Mouse (Mus musculus): Measurements from ENCODE around the gene Bcl7a. TPM values are rescaled to one million over a fixed set of nuclear protein-coding genes. Genes with fewer than 3 reads are reported as not detected.

Bcl7a gene
- polyA plus RNA-seq, 1 experiment, result 2.7 TPM

DNA sequence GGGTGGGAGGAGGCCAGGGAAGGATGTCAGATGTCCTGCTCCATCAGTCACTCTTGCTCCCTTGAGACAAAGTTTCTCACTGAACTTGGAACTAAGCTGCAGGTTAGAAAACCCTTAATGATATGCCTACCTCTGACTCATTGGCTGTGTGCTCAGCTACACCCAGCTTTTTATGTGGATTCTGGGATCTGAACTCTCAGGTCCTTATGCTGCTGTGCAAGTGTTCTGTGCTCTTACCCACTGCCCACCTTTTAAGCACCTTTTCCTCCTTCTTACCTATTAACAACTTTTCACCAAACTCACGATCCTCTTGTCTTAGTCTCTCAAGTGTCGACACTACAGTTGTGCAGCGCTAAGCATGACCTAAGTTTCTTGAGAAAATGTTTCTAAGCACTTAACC is 60.8 kb downstream of the Bcl7a start:
- H3K4me1 ChIP-seq (ENCODE audit: control insufficient read depth, insufficient read depth, low read length), result peaks cover 22% of the 10 kb centered on the region
- no peak overlapping the region for H3K27ac ChIP-seq (ENCODE audit: insufficient read depth, low read depth, low read length)
- TF ChIP-seq CTCF (IDR thresholded peaks at IDR 0.05; ENCODE audit: low read depth, low read length), result no peak
- TF ChIP-seq POLR2A (IDR thresholded peaks at IDR 0.05; ENCODE audit: borderline replicate concordance, low read depth, low read length), result no peak
- H3K4me3 ChIP-seq (ENCODE audit: insufficient read depth, low read length), result no peak overlapping the region

DNA sequence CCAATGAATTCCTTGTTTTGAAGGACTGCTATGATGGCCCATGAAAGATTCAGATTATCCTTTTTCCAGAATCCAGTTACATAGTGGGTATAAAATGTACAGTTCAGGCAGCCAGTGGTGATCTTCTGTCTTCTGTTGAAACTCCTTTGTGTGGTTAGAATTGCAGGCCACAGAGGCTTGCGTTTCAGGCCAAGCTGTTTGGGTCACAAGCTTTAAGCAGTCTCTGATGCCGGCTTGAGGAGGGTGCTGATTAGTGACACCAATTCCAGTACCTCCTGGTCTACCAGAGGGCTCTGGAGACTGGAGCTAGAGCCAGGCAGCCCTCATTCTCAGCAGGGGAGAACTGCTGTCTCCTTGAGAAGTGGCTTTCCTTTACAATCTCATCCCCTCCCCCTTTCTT is 63.3 kb downstream of the Bcl7a start:
- TF ChIP-seq CTCF (IDR thresholded peaks at IDR 0.05; ENCODE audit: low read depth, low read length) (no peak), POLR2A (IDR thresholded peaks at IDR 0.05; ENCODE audit: borderline replicate concordance, low read depth, low read length) (no peak)

DNA sequence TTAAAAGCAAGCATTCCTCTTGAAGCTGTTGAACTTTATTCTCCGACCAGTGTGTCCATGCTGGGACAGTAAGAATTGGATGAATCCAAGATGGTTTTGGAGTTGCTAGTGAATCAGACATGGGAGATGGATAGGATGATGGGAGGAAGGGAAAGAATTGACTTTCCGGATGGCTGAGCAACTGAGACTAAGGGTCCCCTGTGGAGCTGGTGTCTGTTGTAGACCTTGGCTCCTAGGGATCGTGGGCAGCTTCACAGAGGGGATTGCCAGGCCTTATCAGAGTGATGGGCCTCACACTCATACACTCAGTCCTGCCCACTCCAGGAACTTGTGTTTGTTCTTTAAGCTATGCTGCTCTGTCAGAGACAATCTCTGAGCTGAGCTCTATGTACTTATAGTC is 64.5 kb downstream of the Bcl7a start:
- H3K4me3 ChIP-seq (ENCODE audit: insufficient read depth, low read length), result no peak overlapping the region
- H3K27ac ChIP-seq (ENCODE audit: insufficient read depth, low read depth, low read length), result no peak overlapping the region
- peaks cover 26% of the 10 kb centered on the region for H3K4me1 ChIP-seq (ENCODE audit: control insufficient read depth, insufficient read depth, low read length)
- no peak for TF ChIP-seq CTCF (IDR thresholded peaks at IDR 0.05; ENCODE audit: low read depth, low read length)
- no peak for TF ChIP-seq POLR2A (IDR thresholded peaks at IDR 0.05; ENCODE audit: borderline replicate concordance, low read depth, low read length)

More for the DNA sequence above, 63.3 kb downstream of the Bcl7a start:
- Histone ChIP-seq H3K27ac (ENCODE audit: insufficient read depth, low read depth, low read length) (no peak overlapping the region), H3K4me1 (ENCODE audit: control insufficient read depth, insufficient read depth, low read length) (peaks cover 22% of the 10 kb centered on the region), H3K4me3 (ENCODE audit: insufficient read depth, low read length) (no peak overlapping the region)

DNA sequence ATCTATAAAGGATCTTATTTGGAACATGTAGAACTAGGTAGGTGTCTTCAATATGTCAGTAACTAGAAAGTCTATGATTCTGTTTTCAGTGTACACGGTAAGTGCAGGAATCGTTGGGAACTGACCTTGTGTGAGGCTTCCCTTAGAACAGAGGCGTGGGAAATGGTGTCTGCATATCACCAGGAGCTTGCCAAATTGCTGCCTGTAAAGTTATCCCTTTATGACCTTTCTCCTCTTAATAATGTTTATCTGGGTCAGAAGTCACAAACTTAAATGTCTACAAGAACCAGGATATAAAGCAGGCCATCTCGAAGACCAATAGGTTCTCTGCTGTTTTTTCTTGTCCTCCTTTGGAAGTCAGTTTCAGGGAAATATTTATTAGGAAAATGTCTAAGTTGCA is 68.6 kb downstream of the Bcl7a start:
- peaks cover 26% of the 10 kb centered on the region for H3K4me1 ChIP-seq (ENCODE audit: control insufficient read depth, insufficient read depth, low read length)
- no peak for TF ChIP-seq CTCF (IDR thresholded peaks at IDR 0.05; ENCODE audit: low read depth, low read length)
- no peak for TF ChIP-seq POLR2A (IDR thresholded peaks at IDR 0.05; ENCODE audit: borderline replicate concordance, low read depth, low read length)
- no peak overlapping the region for H3K4me3 ChIP-seq (ENCODE audit: insufficient read depth, low read length)
- H3K27ac ChIP-seq (ENCODE audit: insufficient read depth, low read depth, low read length), result no peak overlapping the region

DNA sequence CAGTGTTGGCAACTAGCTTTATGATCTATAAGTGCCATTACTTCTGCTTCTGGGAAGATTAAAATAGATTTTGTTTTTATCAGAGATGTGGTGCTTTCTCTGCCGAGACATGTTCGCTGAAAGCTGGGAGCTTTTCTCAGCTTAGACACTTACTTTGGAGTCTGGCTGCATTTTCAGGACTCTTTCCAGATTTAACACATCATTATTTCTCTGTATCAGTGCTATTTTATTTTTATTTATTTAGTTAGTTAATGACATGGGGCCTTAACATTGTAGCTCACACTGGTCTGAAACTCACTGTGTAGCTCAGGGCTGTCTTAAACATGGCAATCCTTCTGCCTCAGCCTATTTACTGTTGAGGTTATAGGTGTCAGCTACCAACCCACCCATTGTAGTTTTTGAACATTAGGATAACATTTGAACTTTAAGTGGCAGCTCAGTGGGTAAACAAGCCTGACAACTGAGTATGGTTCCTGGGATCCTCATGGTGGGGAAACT is 70.3 kb downstream of the Bcl7a start:
- TF ChIP-seq POLR2A (IDR thresholded peaks at IDR 0.05; ENCODE audit: borderline replicate concordance, low read depth, low read length), result no peak
- TF ChIP-seq CTCF (IDR thresholded peaks at IDR 0.05; ENCODE audit: low read depth, low read length), result no peak

DNA sequence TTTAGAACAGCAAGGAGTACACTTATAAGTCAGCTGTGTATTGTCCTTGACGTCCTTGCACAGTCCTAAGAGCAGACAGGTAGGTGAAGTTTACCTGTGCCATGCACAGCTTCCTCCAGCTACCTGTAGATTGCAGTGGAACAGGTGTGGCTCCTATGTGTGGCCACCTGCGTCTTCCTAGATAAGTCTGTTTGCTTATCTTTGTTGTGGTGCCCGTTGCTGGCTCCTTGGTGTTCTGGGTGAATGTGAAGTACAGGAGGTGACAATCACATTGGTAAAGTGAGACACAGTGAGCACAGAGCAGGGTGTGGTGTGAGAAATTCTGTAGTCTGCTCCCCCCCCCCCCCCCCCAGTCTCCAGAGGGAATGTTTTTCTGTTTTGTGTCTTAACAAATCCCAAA is 72.5 kb downstream of the Bcl7a start:
- no peak overlapping the region for H3K27ac ChIP-seq (ENCODE audit: insufficient read depth, low read depth, low read length)
- peaks cover 20% of the 10 kb centered on the region for H3K4me1 ChIP-seq (ENCODE audit: control insufficient read depth, insufficient read depth, low read length)
- TF ChIP-seq POLR2A (IDR thresholded peaks at IDR 0.05; ENCODE audit: borderline replicate concordance, low read depth, low read length), result no peak
- no peak for TF ChIP-seq CTCF (IDR thresholded peaks at IDR 0.05; ENCODE audit: low read depth, low read length)
- no peak overlapping the region for H3K4me3 ChIP-seq (ENCODE audit: insufficient read depth, low read length)

More for the DNA sequence above, 70.3 kb downstream of the Bcl7a start:
- no peak overlapping the region for H3K4me3 ChIP-seq (ENCODE audit: insufficient read depth, low read length)
- H3K4me1 ChIP-seq (ENCODE audit: control insufficient read depth, insufficient read depth, low read length), result peaks cover 20% of the 10 kb centered on the region
- no peak overlapping the region for H3K27ac ChIP-seq (ENCODE audit: insufficient read depth, low read depth, low read length)

DNA sequence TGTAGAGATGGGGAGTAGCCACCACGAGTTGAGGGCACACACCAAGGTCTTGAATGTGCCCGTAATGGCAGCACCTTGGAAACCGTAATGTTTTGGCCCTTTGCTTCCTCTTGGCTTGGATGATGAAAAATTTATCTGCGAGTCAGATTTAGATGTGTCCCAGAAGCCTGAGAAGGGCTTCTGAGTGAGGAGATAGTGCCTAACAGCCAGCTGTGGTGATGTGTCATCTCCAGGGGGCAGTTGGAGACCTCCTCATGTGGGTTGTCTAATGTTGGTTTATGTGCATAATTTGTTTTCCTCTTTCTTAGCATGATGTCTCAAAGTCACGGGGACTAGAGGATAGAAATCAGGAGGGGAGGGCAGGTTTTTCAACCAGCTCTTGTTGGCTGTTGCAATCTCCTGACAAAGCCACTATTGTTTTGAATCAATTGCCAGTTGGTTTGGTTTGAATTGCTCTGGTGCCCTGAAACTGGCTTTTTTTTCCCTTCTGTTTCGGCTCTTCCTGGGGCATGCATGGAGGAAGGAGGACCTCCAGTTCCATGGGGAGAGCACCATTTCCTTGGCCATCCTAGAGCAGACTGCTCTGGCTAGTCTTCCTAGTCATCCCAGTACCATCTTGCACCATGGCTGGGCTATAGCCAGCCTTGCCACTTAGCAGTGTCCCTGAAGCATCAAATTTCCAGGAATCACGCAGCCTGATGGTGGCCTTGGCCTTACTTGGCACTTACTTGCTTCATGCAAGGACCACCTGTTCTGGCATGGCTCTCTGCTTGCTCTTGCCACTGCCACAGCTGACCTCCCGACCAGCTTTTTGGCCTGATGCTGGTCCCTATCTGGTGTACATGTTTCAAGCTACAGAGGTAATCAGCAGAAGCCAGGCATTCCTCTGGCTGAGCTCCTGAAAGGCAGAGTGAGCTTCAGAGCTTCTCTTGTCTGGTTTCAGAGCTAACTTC is 73.2 kb downstream of the Bcl7a start:
- Histone ChIP-seq H3K27ac (ENCODE audit: insufficient read depth, low read depth, low read length) (no peak overlapping the region), H3K4me1 (ENCODE audit: control insufficient read depth, insufficient read depth, low read length) (peaks cover 26% of the 10 kb centered on the region)
- TF ChIP-seq CTCF (IDR thresholded peaks at IDR 0.05; ENCODE audit: low read depth, low read length), result no peak
- no peak for TF ChIP-seq POLR2A (IDR thresholded peaks at IDR 0.05; ENCODE audit: borderline replicate concordance, low read depth, low read length)

DNA sequence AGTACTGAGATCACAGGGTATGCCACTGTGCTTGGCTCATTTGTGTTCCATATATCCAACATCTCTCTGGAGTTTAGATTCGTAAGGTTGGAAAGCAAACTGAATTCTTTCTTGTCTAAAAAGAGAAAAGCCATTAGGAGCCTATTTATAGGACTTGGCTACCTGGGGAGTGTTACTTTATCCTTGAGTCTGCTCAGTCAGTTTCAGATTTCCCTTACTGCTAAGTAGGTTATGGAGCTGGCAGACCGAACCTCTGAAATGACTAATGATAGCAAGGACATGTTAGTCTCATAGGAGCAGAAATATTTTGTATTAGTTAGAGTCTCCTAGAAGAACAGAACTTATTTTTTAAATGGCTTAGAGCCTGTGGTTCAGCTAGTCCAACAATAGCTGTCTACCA is 80.3 kb downstream of the Bcl7a start:
- TF ChIP-seq POLR2A (IDR thresholded peaks at IDR 0.05; ENCODE audit: borderline replicate concordance, low read depth, low read length) (no peak), CTCF (IDR thresholded peaks at IDR 0.05; ENCODE audit: low read depth, low read length) (no peak)
- Histone ChIP-seq H3K27ac (ENCODE audit: insufficient read depth, low read depth, low read length) (no peak overlapping the region), H3K4me1 (ENCODE audit: control insufficient read depth, insufficient read depth, low read length) (peaks cover 29% of the 10 kb centered on the region), H3K4me3 (ENCODE audit: insufficient read depth, low read length) (no peak overlapping the region)

More for the DNA sequence above, 73.2 kb downstream of the Bcl7a start:
- H3K4me3 ChIP-seq (ENCODE audit: insufficient read depth, low read length), result no peak overlapping the region

Other genes starting within 250 kb of the Bcl7a start
- gene Rhof, start 211.1 kb upstream of the Bcl7a start, polyA plus RNA-seq (2012; ENCODE audit: insufficient read depth, insufficient read length, missing spikeins), result 1.8 and 2.7 TPM in 2 replicates
- 27.3 and 28.2 TPM in 2 replicates for gene Setd1b, start 201.6 kb upstream of the Bcl7a start, polyA plus RNA-seq (2012; ENCODE audit: insufficient read depth, insufficient read length, missing spikeins)
- 31.0 and 31.4 TPM in 2 replicates for gene Psmd9, start 174.4 kb upstream of the Bcl7a start, polyA plus RNA-seq (2012; ENCODE audit: insufficient read depth, insufficient read length, missing spikeins)
- gene Hpd, start 161.1 kb upstream of the Bcl7a start, polyA plus RNA-seq (2012; ENCODE audit: insufficient read depth, insufficient read length, missing spikeins), result not detected in 2 replicates
- 0.32 and 0.79 TPM in 2 replicates for gene Wdr66, start 91.7 kb upstream of the Bcl7a start, polyA plus RNA-seq (2012; ENCODE audit: insufficient read depth, insufficient read length, missing spikeins)
- gene Mlxip, start 51.0 kb downstream of the Bcl7a start, polyA plus RNA-seq (2012; ENCODE audit: insufficient read depth, insufficient read length, missing spikeins), result 41.0 and 44.8 TPM in 2 replicates
- gene Lrrc43, start 145.5 kb downstream of the Bcl7a start, polyA plus RNA-seq (2012; ENCODE audit: insufficient read depth, insufficient read length, missing spikeins), result not detected in 2 replicates
- not detected in 2 replicates for gene Il31, start 145.7 kb downstream of the Bcl7a start, polyA plus RNA-seq (2012; ENCODE audit: insufficient read depth, insufficient read length, missing spikeins)
- not detected in 2 replicates for gene B3gnt4, start 166.6 kb downstream of the Bcl7a start, polyA plus RNA-seq (2012; ENCODE audit: insufficient read depth, insufficient read length, missing spikeins)
- 29.3 and 30.5 TPM in 2 replicates for gene Diablo, start 180.3 kb downstream of the Bcl7a start, polyA plus RNA-seq (2012; ENCODE audit: insufficient read depth, insufficient read length, missing spikeins)
- 0.74 TPM in 1 of 2 replicates, not detected in the other for gene Gm49027, start 181.7 kb downstream of the Bcl7a start, polyA plus RNA-seq (2012; ENCODE audit: insufficient read depth, insufficient read length, missing spikeins)
- 43.2 and 44.3 TPM in 2 replicates for gene Vps33a, start 229.2 kb downstream of the Bcl7a start, polyA plus RNA-seq (2012; ENCODE audit: insufficient read depth, insufficient read length, missing spikeins)

All from bone marrow macrophage, adult 2 months (primary cell).